Mouse (Mus musculus) brain, embryonic 14.5 days (tissue): ENCODE measurements around the gene Pou3f1.

Source experiments
- CTCF ChIP-seq: fragments of 200-500 bp; IDR thresholded peaks from 2 replicates; pipeline ENCODE4 v1.5.1; 2012; ENCODE audit warnings: inconsistent platforms, mild to moderate bottlenecking, moderate library complexity, borderline replicate concordance; ENCODE audit not compliant: insufficient read depth, insufficient read length; ENCODE audit errors: extremely low read depth
- POLR2A ChIP-seq: fragments of 200-500 bp; IDR thresholded peaks from 2 replicates; pipeline ENCODE4 v1.6.1; 2012; ENCODE audit warnings: mild to moderate bottlenecking, inconsistent platforms, borderline replicate concordance; ENCODE audit not compliant: poor library complexity, insufficient read depth, insufficient read length, severe bottlenecking; ENCODE audit errors: extremely low read depth

GRCm38 (mm10) chr4:124646591-124646990, 10.0 kb upstream of the Pou3f1 start:
- no peak for TF ChIP-seq CTCF
- no peak for TF ChIP-seq POLR2A
